Mouse (Mus musculus): ENCODE measurements around the gene Tmem53. TPM values are rescaled to one million over a fixed set of nuclear protein-coding genes. Genes with fewer than 3 reads are reported as not detected.
A peak's percentile ranks its signal among the peaks of the same experiment; 100 is the strongest.

The Tmem53 gene
- polyA plus RNA-seq, 1 experiment from 2014 or later = 17.6 TPM

DNA sequence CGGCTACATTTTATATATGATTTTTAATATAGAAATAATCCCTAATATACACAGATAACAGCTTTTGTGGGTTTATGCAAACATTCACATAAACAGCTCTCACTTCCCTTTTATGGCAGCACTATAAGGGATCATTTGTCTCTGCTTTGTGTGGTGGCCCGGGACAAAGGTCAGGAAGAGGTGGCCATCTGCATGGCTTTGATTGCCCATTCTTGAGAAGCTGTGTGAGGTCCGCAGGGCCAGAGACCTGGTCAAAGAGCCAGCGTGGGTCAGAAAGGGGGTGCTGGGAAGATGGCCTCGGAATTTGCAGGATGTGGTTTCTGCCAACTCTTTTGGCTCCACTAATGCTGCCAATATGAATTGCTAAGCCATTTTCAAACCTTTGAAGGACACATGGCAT, 28.8 kb upstream of the Tmem53 start:
- no peak overlapping the region for H3K4me3 ChIP-seq
- no peak overlapping the region for H3K9ac ChIP-seq
- no peaks in the 10 kb centered on the region for H3K9me3 ChIP-seq
- no peak overlapping the region for H3K27ac ChIP-seq
- 58% methylated on average over 5 of the region's 5 CpGs for WGBS
- no peaks in the 10 kb centered on the region for H3K27me3 ChIP-seq
- H3K4me2 ChIP-seq = no peak overlapping the region
- 0 out of 2 replicates have a peak, but pooled peaks cover 6% of the 10 kb centered on the region for H3K4me1 ChIP-seq
- H3K36me3 ChIP-seq = no peaks in the 10 kb centered on the region
- no peak for ATAC-seq (ENCODE audit: borderline replicate concordance, extremely low read depth, low FRiP score, low TSS enrichment)

DNA sequence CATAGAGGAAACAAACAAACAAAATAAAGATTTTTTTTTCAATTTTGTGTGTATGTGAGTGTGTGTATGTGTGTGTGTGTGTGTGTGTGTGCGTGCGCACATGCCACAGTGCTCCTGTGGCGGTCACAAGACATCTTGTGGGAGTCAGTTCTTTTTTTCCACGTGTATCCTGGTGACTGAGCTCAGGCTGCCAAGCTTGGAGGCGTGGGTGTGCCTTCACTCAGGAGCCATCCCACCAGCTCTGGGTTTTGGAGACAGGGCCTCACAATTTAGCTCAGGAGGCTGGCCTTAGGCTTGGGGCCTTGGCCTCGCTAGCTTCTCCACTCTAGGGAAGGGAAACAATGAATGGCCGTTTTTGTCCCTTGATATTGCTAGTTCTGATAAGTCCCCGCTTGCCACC, 27.6 kb upstream of the Tmem53 start:
- Histone ChIP-seq H3K4me2 (no peak overlapping the region), H3K4me1 (no peaks in the 10 kb centered on the region), H3K9ac (no peak overlapping the region), H3K9me3 (no peaks in the 10 kb centered on the region), H3K4me3 (no peak overlapping the region), H3K36me3 (no peaks in the 10 kb centered on the region), H3K27me3 (no peaks in the 10 kb centered on the region), H3K27ac (no peak overlapping the region)
- WGBS = 67% methylated on average over 8 of the region's 8 CpGs
- ATAC-seq (ENCODE audit: borderline replicate concordance, extremely low read depth, low FRiP score, low TSS enrichment) = no peak

DNA sequence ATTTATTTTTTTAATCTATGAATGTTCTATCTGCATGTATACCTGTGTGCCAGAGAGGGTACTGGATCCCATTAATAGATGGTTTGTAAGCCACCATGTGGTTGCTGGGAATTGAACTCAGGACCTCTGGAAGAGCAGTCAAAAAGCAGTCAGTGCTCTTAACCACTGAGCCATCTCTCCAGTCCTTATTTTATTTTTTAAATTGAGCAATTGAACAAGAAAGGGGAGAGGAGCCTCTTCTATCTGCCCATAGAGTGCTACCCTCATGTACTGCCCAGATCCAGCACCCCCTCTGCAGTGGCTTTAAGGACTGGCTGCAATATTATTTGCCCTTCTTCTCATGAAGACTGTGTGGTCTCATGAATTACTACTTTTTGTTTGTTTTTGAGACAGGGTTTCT, 26.5 kb upstream of the Tmem53 start:
- no peak overlapping the region for H3K9ac ChIP-seq
- no peaks in the 10 kb centered on the region for H3K27me3 ChIP-seq
- H3K9me3 ChIP-seq = no peaks in the 10 kb centered on the region
- no peaks in the 10 kb centered on the region for H3K4me1 ChIP-seq
- no peak overlapping the region for H3K27ac ChIP-seq
- no peak overlapping the region for H3K4me3 ChIP-seq
- no peaks in the 10 kb centered on the region for H3K36me3 ChIP-seq
- no peak overlapping the region for H3K4me2 ChIP-seq
- no peak for ATAC-seq (ENCODE audit: borderline replicate concordance, extremely low read depth, low FRiP score, low TSS enrichment)

DNA sequence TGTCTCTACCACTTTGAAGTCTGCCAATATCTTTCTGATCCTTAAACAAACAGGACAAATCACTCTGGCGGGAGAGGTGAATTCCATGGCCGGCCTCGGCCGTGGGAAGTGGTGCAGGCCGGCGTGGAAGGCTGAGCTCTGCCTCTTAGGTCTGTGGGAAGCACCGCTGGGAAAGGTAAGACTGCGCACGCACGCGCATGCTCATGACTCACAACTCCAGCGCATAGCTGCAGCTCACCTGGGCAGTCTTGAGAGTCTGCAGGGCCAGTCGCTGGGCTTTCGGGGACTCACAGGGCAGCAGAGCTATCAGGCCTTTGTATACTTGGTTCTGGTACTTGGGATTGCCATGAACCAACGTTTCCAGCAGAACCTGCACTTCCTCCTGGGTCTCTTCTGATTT, 22.2 kb upstream of the Tmem53 start:
- H3K9me3 ChIP-seq = no peaks in the 10 kb centered on the region
- no peak overlapping the region for H3K4me3 ChIP-seq
- H3K4me2 ChIP-seq = peak overlapping the region; percentile 9; the same call in 1 of the 2 replicates
- WGBS = 36% methylated on average over 15 of the region's 15 CpGs
- H3K4me1 ChIP-seq = no peaks in the 10 kb centered on the region
- no peak for ATAC-seq (ENCODE audit: borderline replicate concordance, extremely low read depth, low FRiP score, low TSS enrichment)
- no peak overlapping the region for H3K9ac ChIP-seq
- no peaks in the 10 kb centered on the region for H3K27me3 ChIP-seq
- no peak overlapping the region for H3K27ac ChIP-seq
- H3K36me3 ChIP-seq = no peaks in the 10 kb centered on the region

DNA sequence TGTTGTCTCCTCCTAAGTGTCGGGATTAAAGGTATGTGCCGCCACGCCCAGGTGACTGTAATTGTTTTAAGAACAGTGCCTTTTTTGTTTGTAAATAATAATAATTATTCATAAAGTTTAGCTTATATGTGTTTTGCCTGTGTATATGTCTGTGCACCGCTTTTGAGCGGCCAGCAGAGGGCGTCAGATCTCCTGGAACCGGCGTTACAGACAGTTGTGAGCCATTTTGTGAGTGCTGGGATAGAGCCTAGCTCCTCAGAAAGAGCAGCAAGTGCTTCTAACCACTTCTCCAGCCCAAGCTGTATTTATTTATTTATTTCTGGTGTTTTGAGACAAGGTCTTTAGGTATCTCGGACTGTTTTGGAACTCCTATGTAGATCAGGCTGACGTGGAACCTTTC, 21.4 kb upstream of the Tmem53 start:
- no peak overlapping the region for H3K4me3 ChIP-seq
- H3K4me1 ChIP-seq = peaks cover 4% of the 10 kb centered on the region
- no peak overlapping the region for H3K4me2 ChIP-seq
- H3K9me3 ChIP-seq = no peaks in the 10 kb centered on the region
- no peak overlapping the region for H3K27ac ChIP-seq
- WGBS = 52% methylated on average over 10 of the region's 10 CpGs
- no peak overlapping the region for H3K9ac ChIP-seq
- no peaks in the 10 kb centered on the region for H3K36me3 ChIP-seq
- H3K27me3 ChIP-seq = no peaks in the 10 kb centered on the region
- ATAC-seq (ENCODE audit: borderline replicate concordance, extremely low read depth, low FRiP score, low TSS enrichment) = no peak

DNA sequence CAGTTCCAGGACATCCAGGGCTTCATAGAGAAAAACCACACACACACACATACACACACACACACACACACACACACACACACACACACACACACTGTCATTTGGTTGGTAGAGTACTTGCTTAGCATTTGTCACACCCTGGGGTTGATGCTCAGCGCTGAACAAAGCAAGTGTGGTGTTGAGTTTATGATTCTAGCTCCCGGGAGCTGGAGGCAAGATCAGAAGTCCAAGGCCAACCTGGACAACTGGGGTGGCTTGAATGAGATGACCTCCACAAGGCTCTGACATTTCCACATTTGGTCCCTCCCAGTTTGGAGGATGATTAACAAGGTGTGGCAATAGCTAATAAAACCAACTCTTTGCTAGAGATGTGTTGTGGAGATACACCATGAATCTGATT, 20.5 kb upstream of the Tmem53 start:
- Histone ChIP-seq H3K9ac (no peak overlapping the region), H3K4me1 (peaks cover 13% of the 10 kb centered on the region), H3K9me3 (no peaks in the 10 kb centered on the region), H3K27me3 (no peaks in the 10 kb centered on the region), H3K4me3 (no peak overlapping the region), H3K27ac (no peak overlapping the region), H3K36me3 (no peaks in the 10 kb centered on the region), H3K4me2 (no peak overlapping the region)
- 78% methylated on average over 2 of the region's 2 CpGs for WGBS
- no peak for ATAC-seq (ENCODE audit: borderline replicate concordance, extremely low read depth, low FRiP score, low TSS enrichment)

DNA sequence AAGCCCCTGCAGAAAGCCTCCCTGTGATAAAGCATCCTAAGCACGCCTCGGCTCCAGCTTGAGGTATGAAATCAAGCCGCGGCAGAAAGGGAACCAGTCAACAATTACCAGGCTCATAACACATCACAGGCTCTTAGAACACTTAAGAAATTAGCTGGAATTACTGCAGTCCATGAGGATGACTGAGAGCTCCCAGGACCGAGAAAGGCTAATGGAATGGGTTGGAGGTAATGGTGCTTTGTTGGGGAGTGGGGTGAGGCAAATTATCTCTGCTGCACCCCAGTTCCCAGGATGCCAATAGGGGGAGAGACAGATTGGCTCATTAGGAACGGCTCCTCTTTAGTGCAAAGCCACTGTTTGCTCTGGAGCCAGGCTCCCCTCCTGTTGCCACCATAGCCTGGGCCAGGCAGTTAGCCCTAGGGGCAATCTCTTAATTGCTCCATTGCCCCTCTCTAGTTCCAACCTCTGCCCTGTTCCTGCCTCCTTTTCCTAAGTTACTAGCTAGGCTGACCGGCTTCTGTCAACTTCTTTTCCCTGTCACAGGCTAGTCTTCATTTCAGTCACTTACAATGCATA, 17.5 kb upstream of the Tmem53 start:
- Histone ChIP-seq H3K36me3 (no peaks in the 10 kb centered on the region), H3K27me3 (no peaks in the 10 kb centered on the region), H3K27ac (no peak overlapping the region), H3K4me1 (peaks cover 15% of the 10 kb centered on the region), H3K9me3 (no peaks in the 10 kb centered on the region), H3K4me3 (no peak overlapping the region), H3K9ac (no peak overlapping the region), H3K4me2 (no peak overlapping the region)
- ATAC-seq (ENCODE audit: borderline replicate concordance, extremely low read depth, low FRiP score, low TSS enrichment) = no peak
- 67% methylated on average over 7 of the region's 7 CpGs for WGBS

DNA sequence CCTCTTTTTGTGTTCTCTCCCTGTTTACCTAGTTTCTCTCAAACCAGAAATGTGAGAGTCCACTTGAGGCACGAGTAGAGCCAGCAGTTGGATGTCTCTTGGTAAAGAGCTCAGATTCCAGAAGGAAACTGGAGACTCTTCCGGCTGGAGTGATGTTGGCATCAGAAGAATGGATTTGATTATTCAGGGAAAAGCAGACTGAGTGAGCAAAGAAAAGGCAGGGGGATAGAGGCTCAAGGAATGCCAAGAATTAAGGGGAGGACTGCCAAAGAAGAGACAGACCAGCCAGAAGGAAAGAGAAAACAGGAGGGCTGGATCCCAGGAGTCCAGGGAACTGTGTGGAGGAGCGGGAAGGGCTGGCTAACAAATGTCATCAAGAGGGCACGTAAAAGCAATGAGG, 15.9 kb upstream of the Tmem53 start:
- Histone ChIP-seq H3K9ac (no peak overlapping the region), H3K9me3 (no peaks in the 10 kb centered on the region), H3K27ac (peak overlapping the region; percentile 67), H3K4me1 (peaks cover 16% of the 10 kb centered on the region), H3K4me3 (no peak overlapping the region), H3K27me3 (no peaks in the 10 kb centered on the region), H3K36me3 (no peaks in the 10 kb centered on the region), H3K4me2 (no peak overlapping the region)
- 33% methylated on average over 4 of the region's 4 CpGs for WGBS
- ATAC-seq (ENCODE audit: borderline replicate concordance, extremely low read depth, low FRiP score, low TSS enrichment) = no peak

DNA sequence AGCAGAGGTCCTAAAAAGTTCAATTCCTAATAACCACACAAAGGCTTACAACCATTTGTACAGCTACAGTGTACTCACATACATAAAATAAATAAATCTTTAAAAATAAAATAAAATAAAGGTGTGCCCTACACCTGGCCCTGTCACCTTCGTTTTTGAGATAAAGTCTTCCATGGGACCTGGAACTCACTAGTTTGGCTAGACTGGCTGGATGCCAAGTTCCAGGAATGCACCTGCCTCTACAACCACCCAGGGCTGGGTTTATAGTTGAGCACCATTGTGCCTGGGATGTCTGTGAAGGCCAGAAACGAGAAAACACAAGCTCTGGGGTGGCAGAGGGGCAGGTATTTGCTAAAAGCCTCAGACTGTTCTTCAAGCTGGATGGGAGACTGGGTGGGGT, 12.6 kb upstream of the Tmem53 start:
- no peaks in the 10 kb centered on the region for H3K9me3 ChIP-seq
- peak overlapping the region; percentile 29 for H3K27ac ChIP-seq
- peaks cover 18% of the 10 kb centered on the region for H3K4me1 ChIP-seq
- no peak overlapping the region for H3K9ac ChIP-seq
- no peaks in the 10 kb centered on the region for H3K36me3 ChIP-seq
- no peak; the same call in 1 of the 2 replicates for ATAC-seq (ENCODE audit: borderline replicate concordance, extremely low read depth, low FRiP score, low TSS enrichment)
- no peak overlapping the region for H3K4me3 ChIP-seq
- WGBS = 21% methylated on average over 2 of the region's 2 CpGs
- H3K27me3 ChIP-seq = no peaks in the 10 kb centered on the region
- no peak overlapping the region for H3K4me2 ChIP-seq

DNA sequence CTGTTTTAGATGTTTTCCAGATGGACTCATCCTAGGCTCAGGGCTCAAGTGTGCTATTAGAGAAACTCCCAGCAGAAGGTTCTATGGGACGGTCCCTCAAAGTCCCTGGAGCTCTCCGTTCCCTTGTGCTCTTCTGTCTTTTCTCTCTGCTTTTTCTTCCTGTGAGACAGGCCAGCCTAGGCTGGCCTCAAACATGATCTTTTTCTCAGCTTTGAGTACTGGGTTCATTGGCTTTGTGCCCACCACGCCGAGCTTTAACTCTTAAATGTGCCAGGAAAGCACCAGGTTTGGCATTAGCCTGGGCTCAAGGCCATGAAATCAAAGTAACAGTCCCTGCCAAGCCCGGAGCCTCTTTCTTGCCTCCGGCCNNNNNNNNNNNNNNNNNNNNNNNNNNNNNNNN, 10.9 kb upstream of the Tmem53 start:
- Histone ChIP-seq H3K4me3 (no peak overlapping the region), H3K4me1 (peaks cover 9% of the 10 kb centered on the region), H3K9me3 (no peaks in the 10 kb centered on the region), H3K9ac (no peak overlapping the region), H3K4me2 (no peak overlapping the region), H3K27me3 (no peaks in the 10 kb centered on the region), H3K36me3 (no peaks in the 10 kb centered on the region), H3K27ac (no peak overlapping the region)
- 66% methylated on average over 6 of the region's 6 CpGs for WGBS
- no peak for ATAC-seq (ENCODE audit: borderline replicate concordance, extremely low read depth, low FRiP score, low TSS enrichment)

DNA sequence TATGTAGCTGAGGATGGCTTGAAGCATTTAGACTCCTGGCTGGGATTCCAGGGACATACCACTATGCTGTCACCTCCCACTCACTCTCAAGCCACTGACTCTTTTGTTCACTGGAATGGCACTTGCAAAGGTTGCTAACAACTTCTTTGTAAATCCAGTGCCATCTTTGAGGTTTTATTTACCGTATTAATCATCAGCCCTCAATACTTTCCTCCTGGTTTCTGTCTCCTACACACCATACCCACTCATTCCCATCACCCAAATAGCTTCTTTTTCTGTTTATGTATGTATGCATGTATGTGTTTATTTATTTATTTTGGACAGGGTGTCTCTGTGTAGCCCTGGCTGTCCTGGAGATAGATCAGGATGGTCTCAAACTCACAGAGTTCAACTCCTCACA, 769 bp upstream of the Tmem53 start:
- 80% methylated on average over 1 of the region's 1 CpGs for WGBS
- H3K4me2 ChIP-seq = peak overlapping the region; percentile 78
- no peak overlapping the region for H3K27ac ChIP-seq
- peak overlapping the region; percentile 79; the same call in 1 of the 2 replicates for H3K4me3 ChIP-seq
- no peak overlapping the region for H3K9ac ChIP-seq
- no peaks in the 10 kb centered on the region for H3K36me3 ChIP-seq
- ATAC-seq (ENCODE audit: borderline replicate concordance, extremely low read depth, low FRiP score, low TSS enrichment) = no peak
- H3K9me3 ChIP-seq = no peaks in the 10 kb centered on the region
- no peaks in the 10 kb centered on the region for H3K27me3 ChIP-seq
- H3K4me1 ChIP-seq = peaks cover 31% of the 10 kb centered on the region

DNA sequence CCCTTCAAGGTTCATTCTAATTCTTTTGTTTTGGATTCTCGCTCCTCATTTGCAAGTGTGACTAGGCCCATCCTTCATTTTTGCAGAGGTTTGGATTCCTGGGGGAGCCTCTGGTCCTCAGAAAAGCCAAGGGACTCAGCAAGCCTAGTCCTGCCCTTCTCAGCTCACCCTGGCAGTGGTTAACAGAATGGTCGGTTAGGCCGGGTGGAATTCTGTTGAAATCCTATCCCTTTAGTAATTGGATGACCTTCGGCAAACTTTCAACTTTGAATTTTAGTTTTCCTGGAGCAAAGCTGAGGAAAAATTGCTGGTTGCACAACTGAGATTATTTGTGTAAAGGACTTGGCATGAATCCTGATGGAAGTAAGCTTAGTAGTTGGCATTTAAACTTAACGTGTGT, 600 bp downstream of the Tmem53 start:
- Histone ChIP-seq H3K36me3 (no peaks in the 10 kb centered on the region), H3K4me1 (peaks cover 31% of the 10 kb centered on the region), H3K9me3 (no peaks in the 10 kb centered on the region), H3K27ac (peak overlapping the region; percentile 89), H3K9ac (peak overlapping the region; percentile 72), H3K4me2 (peak overlapping the region; percentile 78), H3K4me3 (peak overlapping the region; percentile 79), H3K27me3 (no peaks in the 10 kb centered on the region)
- peak; percentile 50; the same call in 1 of the 2 replicates for ATAC-seq (ENCODE audit: borderline replicate concordance, extremely low read depth, low FRiP score, low TSS enrichment)
- 13% methylated on average over 5 of the region's 5 CpGs for WGBS

DNA sequence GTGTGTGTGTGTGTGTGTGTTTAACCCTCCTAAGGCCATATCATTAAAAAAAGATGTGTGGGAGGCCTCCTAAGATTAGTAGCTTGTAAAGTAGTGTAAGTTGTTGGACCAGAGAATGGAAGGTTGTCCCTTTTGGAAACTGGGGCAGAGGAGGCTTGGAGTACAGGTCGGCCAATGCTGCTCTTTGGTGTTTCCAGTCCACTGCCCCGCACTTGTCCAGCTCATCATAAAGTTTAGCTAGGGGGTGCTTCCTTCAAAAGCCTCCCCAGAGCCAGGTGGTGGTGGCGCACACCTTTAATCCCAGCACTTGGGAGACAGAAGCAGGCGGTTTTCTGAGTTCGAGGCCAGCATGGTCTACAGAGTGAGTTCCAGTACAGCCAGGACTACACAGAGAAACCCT, 1.0 kb downstream of the Tmem53 start:
- 92% methylated on average over 5 of the region's 5 CpGs for WGBS
- H3K4me2 ChIP-seq = peak overlapping the region; percentile 78
- peak overlapping the region; percentile 89 for H3K27ac ChIP-seq
- H3K27me3 ChIP-seq = no peaks in the 10 kb centered on the region
- peak overlapping the region; percentile 79 for H3K4me3 ChIP-seq
- H3K4me1 ChIP-seq = peaks cover 31% of the 10 kb centered on the region
- ATAC-seq (ENCODE audit: borderline replicate concordance, extremely low read depth, low FRiP score, low TSS enrichment) = no peak
- H3K36me3 ChIP-seq = no peaks in the 10 kb centered on the region
- H3K9me3 ChIP-seq = no peaks in the 10 kb centered on the region
- no peak overlapping the region for H3K9ac ChIP-seq

Measured in lung, embryonic 15.5 days (tissue).